Mouse (Mus musculus) lung, embryonic 16.5 days (tissue): ENCODE data around the gene Zfhx3. TPM values are rescaled to one million over a fixed set of nuclear protein-coding genes. Genes with fewer than 3 reads are reported as not detected.
A peak's percentile ranks its signal among the peaks of the same experiment; 100 is the strongest.

Experiments
- ATAC-seq: fragments of 200-750 bp; cut with Nextera tagmentation; 2 replicates; pipeline ENCODE4 v1.8.0; 2017; ENCODE audit warnings: low read depth, mild to moderate bottlenecking, moderate library complexity
- H3K27ac ChIP-seq: fragments of 300-500 bp; sonication (generic); 2 replicates; pipeline ENCODE4 v1.5.1; 2014; ENCODE audit warnings: mild to moderate bottlenecking, control low read depth, low read length
- H3K27me3 ChIP-seq: fragments of 300-500 bp; sonication (generic); 2 replicates; pipeline ENCODE4 v1.6.1; 2014; ENCODE audit warnings: low read depth, low read length, mixed read lengths; ENCODE audit not compliant: control insufficient read depth, insufficient read depth
- H3K36me3 ChIP-seq: fragments of 300-500 bp; sonication (generic); 2 replicates; pipeline ENCODE4 v1.6.1; 2014; ENCODE audit warnings: low read length; ENCODE audit not compliant: control insufficient read depth, insufficient read depth
- H3K4me1 ChIP-seq: fragments of 300-500 bp; sonication (generic); replicated peaks from 2 replicates; pipeline ENCODE4 v1.6.1; 2014; ENCODE audit warnings: low read length, mixed read lengths; ENCODE audit not compliant: control insufficient read depth, insufficient read depth
- H3K4me2 ChIP-seq: fragments of 300-500 bp; sonication (generic); 2 replicates; pipeline ENCODE4 v1.6.1; 2014; ENCODE audit warnings: low read depth, low read length, control low read depth
- H3K4me3 ChIP-seq: fragments of 300-500 bp; sonication (generic); 2 replicates; pipeline ENCODE4 v1.5.1; 2014; ENCODE audit warnings: mild to moderate bottlenecking, low read length, control low read depth
- H3K9ac ChIP-seq: fragments of 300-500 bp; sonication (generic); 2 replicates; pipeline ENCODE4 v1.6.1; 2014; ENCODE audit warnings: low read length, control low read depth
- H3K9me3 ChIP-seq: fragments of 300-500 bp; sonication (generic); 2 replicates; pipeline ENCODE4 v1.6.1; 2016; ENCODE audit warnings: low read length; ENCODE audit not compliant: control insufficient read depth
- WGBS: fragments of 180-500 bp; shearing (Covaris S2); extraction: QIAGEN DNeasy Blood & Tissue Kit; methylation state at CpG from one replicate; pipeline ENCODE4 v1.1.7; 2014; 5-methylcytosine and 5-hydroxymethylcytosine counted together
- polyA plus RNA-seq: library from polyadenylated mRNA; unstranded; fragments of >200 nt; fragmentation: Nextera tagmentation; extraction: Ambion mirVana; gene quantifications from 2 replicates; pipeline ENCODE4 v1.2.1, GENCODE M21; 2015

Zfhx3 gene
- polyA plus RNA-seq, 1 experiment from 2014 or later: 12.7 TPM

- Histone ChIP-seq H3K4me1 (peaks cover 16% of the 10 kb centered on the region), H3K4me2 (no peak overlapping the region), H3K4me3 (no peak overlapping the region), H3K27me3 (no peaks in the 10 kb centered on the region), H3K9ac (no peak overlapping the region), H3K9me3 (no peaks in the 10 kb centered on the region), H3K36me3 (no peaks in the 10 kb centered on the region), H3K27ac (no peak overlapping the region)
- 3% methylated on average over 6 of the region's 6 CpGs for WGBS
- ATAC-seq: peak; percentile 47; the same call in 1 of the 2 replicates
Measured at GRCm38 (mm10) chr8:108911511-108911910, 969.1 kb downstream of the Zfhx3 start.

DNA sequence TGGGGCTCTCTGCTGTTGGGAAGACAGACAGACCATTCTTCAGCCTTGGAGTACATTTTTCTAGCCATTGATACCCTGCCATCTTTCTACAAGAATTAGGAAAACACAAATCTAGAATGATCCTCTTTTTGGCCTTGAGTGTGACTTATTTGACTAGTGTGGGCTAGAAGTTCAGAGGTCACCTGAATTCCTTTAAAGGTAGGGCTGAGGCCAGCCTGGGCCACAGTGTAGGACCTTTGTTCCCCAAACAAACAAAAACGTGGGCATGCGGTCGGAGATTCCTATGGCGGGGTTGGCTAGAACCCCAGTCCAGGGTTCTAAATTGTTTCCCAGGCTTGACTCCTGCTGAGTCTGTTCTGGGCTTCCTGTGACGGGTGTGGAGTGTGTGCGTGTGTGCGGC, 970.6 kb downstream of the Zfhx3 start:
- peaks cover 2% of the 10 kb centered on the region; the same call in 1 of the 2 replicates for H3K36me3 ChIP-seq
- no peaks in the 10 kb centered on the region for H3K9me3 ChIP-seq
- no peak overlapping the region for H3K4me3 ChIP-seq
- H3K9ac ChIP-seq: no peak overlapping the region
- no peak overlapping the region for H3K27ac ChIP-seq
- no peaks in the 10 kb centered on the region for H3K27me3 ChIP-seq
- peaks cover 18% of the 10 kb centered on the region for H3K4me1 ChIP-seq
- H3K4me2 ChIP-seq: no peak overlapping the region
- WGBS: 89% methylated on average over 7 of the region's 7 CpGs
- no peak for ATAC-seq

- Histone ChIP-seq H3K36me3 (peaks cover 2% of the 10 kb centered on the region; the same call in 1 of the 2 replicates), H3K27ac (peak overlapping the region; percentile 90), H3K4me3 (no peak overlapping the region), H3K4me2 (peak overlapping the region; percentile 31; the same call in 1 of the 2 replicates), H3K9me3 (no peaks in the 10 kb centered on the region), H3K27me3 (no peaks in the 10 kb centered on the region), H3K9ac (peak overlapping the region; percentile 49; the same call in 1 of the 2 replicates), H3K4me1 (peaks cover 25% of the 10 kb centered on the region)
- 3% methylated on average over 6 of the region's 6 CpGs for WGBS
- ATAC-seq: peak; percentile 66
Measured at GRCm38 (mm10) chr8:108915425-108915824, 973.0 kb downstream of the Zfhx3 start.

DNA sequence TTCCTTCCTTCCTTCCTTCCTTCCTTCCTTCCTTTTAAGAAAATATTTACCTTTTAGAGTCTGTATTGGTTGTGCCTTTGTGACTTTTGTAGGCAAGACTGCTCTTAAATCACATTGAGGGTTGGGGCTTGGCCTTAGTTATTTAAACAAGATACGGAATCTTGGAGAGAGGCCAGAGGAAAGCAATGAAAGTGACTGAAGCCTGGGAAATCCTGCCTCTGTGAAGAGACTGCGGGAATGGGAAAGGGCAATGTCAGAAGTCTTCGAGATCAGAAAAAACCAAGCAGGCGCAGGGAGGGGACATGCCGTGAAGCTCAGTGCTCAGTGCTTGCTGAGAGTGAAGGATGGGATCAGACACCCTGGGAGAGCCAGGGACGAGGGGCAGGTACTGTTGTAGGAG, 973.4 kb downstream of the Zfhx3 start:
- 3% methylated on average over 6 of the region's 6 CpGs for WGBS
- peaks cover 25% of the 10 kb centered on the region for H3K4me1 ChIP-seq
- H3K36me3 ChIP-seq: peaks cover 2% of the 10 kb centered on the region; the same call in 1 of the 2 replicates
- peak overlapping the region; percentile 90 for H3K27ac ChIP-seq
- H3K9me3 ChIP-seq: no peaks in the 10 kb centered on the region
- no peak overlapping the region for H3K4me3 ChIP-seq
- ATAC-seq: peak; percentile 81
- 0 out of 2 replicates have a peak overlapping the region, but pooled peaks have one; percentile 32 for H3K9ac ChIP-seq
- H3K4me2 ChIP-seq: peak overlapping the region; percentile 31
- no peaks in the 10 kb centered on the region for H3K27me3 ChIP-seq

DNA sequence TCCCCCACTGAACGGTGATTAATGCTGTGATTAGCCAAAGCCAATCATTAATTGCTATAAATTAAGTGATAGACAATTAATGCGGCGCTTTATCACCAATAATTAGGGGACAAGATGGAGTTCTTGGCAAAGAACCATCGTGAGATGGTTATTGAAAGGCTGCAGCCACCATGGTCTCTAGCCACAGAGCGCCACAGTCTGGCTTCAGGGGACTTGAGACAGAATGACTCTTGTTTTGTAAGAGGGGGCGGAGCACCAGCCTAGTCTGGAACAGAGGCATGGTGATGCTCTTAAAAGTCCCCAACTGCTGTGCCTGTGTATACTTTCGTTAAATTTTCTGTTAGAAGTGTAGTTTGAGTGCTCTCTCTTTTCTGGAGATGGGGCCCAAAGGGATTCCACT, 977.7 kb downstream of the Zfhx3 start:
- H3K9me3 ChIP-seq: no peaks in the 10 kb centered on the region
- H3K4me1 ChIP-seq: peaks cover 18% of the 10 kb centered on the region
- H3K27me3 ChIP-seq: no peaks in the 10 kb centered on the region
- H3K36me3 ChIP-seq: peaks cover 2% of the 10 kb centered on the region; the same call in 1 of the 2 replicates
- ATAC-seq: peak; percentile 30; the same call in 1 of the 2 replicates
- H3K4me3 ChIP-seq: no peak overlapping the region
- no peak overlapping the region for H3K4me2 ChIP-seq
- 65% methylated on average over 7 of the region's 7 CpGs for WGBS
- no peak overlapping the region for H3K9ac ChIP-seq
- no peak overlapping the region for H3K27ac ChIP-seq

- H3K4me2 ChIP-seq: no peak overlapping the region
- no peak overlapping the region for H3K4me3 ChIP-seq
- 0 out of 2 replicates have a peak, but pooled peaks cover 7% of the 10 kb centered on the region for H3K4me1 ChIP-seq
- no peaks in the 10 kb centered on the region for H3K36me3 ChIP-seq
- ATAC-seq: no peak
- H3K27ac ChIP-seq: no peak overlapping the region
- no peak overlapping the region for H3K9ac ChIP-seq
- WGBS: 92% methylated on average over 6 of the region's 6 CpGs
- no peaks in the 10 kb centered on the region for H3K27me3 ChIP-seq
- no peaks in the 10 kb centered on the region for H3K9me3 ChIP-seq
Measured at GRCm38 (mm10) chr8:108923161-108923560, 980.7 kb downstream of the Zfhx3 start.

- H3K9me3 ChIP-seq: no peaks in the 10 kb centered on the region
- no peak overlapping the region for H3K27ac ChIP-seq
- WGBS: 87% methylated on average over 9 of the region's 9 CpGs
- H3K4me2 ChIP-seq: no peak overlapping the region
- no peak overlapping the region for H3K4me3 ChIP-seq
- ATAC-seq: no peak
- H3K4me1 ChIP-seq: peaks cover 7% of the 10 kb centered on the region; the same call in 1 of the 2 replicates
- no peak overlapping the region for H3K9ac ChIP-seq
- no peaks in the 10 kb centered on the region for H3K27me3 ChIP-seq
- H3K36me3 ChIP-seq: no peaks in the 10 kb centered on the region
Measured at GRCm38 (mm10) chr8:108924526-108924925, 982.1 kb downstream of the Zfhx3 start.

DNA sequence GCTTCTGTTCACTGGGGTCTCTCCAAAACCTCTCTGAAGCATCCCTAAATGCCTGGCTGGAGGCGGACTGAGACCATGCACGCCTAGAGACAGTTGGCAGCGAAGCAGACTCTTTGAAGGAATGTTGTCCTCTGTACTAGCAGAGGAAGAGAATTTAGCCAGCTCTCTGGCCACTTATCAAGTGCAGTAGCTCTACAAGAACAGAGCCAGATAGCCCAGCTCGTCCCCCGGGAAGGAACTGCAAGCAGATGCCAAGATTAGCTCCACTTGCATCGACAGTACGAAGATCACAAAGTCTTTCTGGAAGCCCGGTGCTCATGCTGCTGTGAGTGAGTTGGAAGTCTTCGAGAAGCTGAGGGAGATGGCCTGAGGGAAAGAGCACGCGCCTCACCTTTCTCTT, 983.7 kb downstream of the Zfhx3 start:
- H3K36me3 ChIP-seq: no peaks in the 10 kb centered on the region
- H3K4me1 ChIP-seq: peaks cover 9% of the 10 kb centered on the region
- H3K27ac ChIP-seq: no peak overlapping the region
- no peak overlapping the region for H3K4me3 ChIP-seq
- peak; percentile 36; the same call in 1 of the 2 replicates for ATAC-seq
- H3K4me2 ChIP-seq: no peak overlapping the region
- H3K9ac ChIP-seq: no peak overlapping the region
- no peaks in the 10 kb centered on the region for H3K27me3 ChIP-seq
- WGBS: 57% methylated on average over 11 of the region's 11 CpGs
- H3K9me3 ChIP-seq: no peaks in the 10 kb centered on the region

- Histone ChIP-seq H3K4me2 (no peak overlapping the region), H3K9ac (no peak overlapping the region), H3K27ac (no peak overlapping the region), H3K36me3 (peaks cover 16% of the 10 kb centered on the region), H3K4me1 (peaks cover 9% of the 10 kb centered on the region), H3K27me3 (no peaks in the 10 kb centered on the region), H3K9me3 (no peaks in the 10 kb centered on the region), H3K4me3 (no peak overlapping the region)
- 0 out of 2 replicates have a peak, but pooled peaks have one; percentile 23 for ATAC-seq
- 44% methylated on average over 5 of the region's 5 CpGs for WGBS
Measured at GRCm38 (mm10) chr8:108930635-108931034, 988.2 kb downstream of the Zfhx3 start.
